Mouse (Mus musculus) hindbrain, postnatal 0 days (tissue): Measurements from ENCODE around the gene Akap14. TPM values are rescaled to one million over a fixed set of nuclear protein-coding genes. Genes with fewer than 3 reads are reported as not detected.
A peak's percentile ranks its signal among the peaks of the same experiment; 100 is the strongest.

Experiments
- ATAC-seq: fragments of 200-750 bp; cut with Nextera tagmentation; 2 replicates; pipeline ENCODE4 v1.8.0; 2017; ENCODE audit warnings: mild to moderate bottlenecking, moderate TSS enrichment, moderate library complexity
- DNase-seq: peaks from one replicate; pipeline ENCODE4 v3.0.0-alpha.2; 2015; ENCODE audit warnings: low spot score
- H3K27ac ChIP-seq: fragments of 300-500 bp; sonication (generic); 2 replicates; pipeline ENCODE4 v1.5.1; 2014; ENCODE audit warnings: mild to moderate bottlenecking
- H3K27me3 ChIP-seq: fragments of 300-500 bp; sonication (generic); 2 replicates; pipeline ENCODE4 v1.6.1; 2014; ENCODE audit warnings: low read length, mixed read lengths; ENCODE audit not compliant: insufficient read depth
- H3K36me3 ChIP-seq: fragments of 300-500 bp; sonication (generic); 2 replicates; pipeline ENCODE4 v1.6.1; 2014; ENCODE audit warnings: low read length, mixed read lengths; ENCODE audit not compliant: insufficient read depth
- H3K4me1 ChIP-seq: fragments of 300-500 bp; sonication (generic); 2 replicates; pipeline ENCODE4 v1.6.1; 2014; ENCODE audit warnings: antibody characterized with exemption, low read length, mixed read lengths; ENCODE audit not compliant: insufficient read depth
- H3K4me2 ChIP-seq: fragments of 300-500 bp; sonication (generic); 2 replicates; pipeline ENCODE4 v1.6.1; 2014; ENCODE audit warnings: low read depth, mild to moderate bottlenecking, low read length, moderate library complexity, mixed read lengths
- H3K4me3 ChIP-seq: fragments of 300-500 bp; sonication (generic); 2 replicates; pipeline ENCODE4 v1.5.1; 2014; ENCODE audit warnings: low read length
- H3K9ac ChIP-seq: fragments of 300-500 bp; sonication (generic); replicated peaks from 2 replicates; pipeline ENCODE4 v1.6.1; 2014; ENCODE audit warnings: mild to moderate bottlenecking, low read length, moderate library complexity, mixed read lengths
- H3K9me3 ChIP-seq: fragments of 300-500 bp; sonication (generic); 2 replicates; pipeline ENCODE4 v1.6.1; 2016; ENCODE audit warnings: low read length, mixed read lengths
- CTCF ChIP-seq: IDR thresholded peaks from 2 replicates; pipeline ENCODE4 v1.5.1; 2016; ENCODE audit warnings: antibody characterized with exemption, control low read depth, low read depth
- WGBS: fragments of 180-500 bp; shearing (Covaris S2); extraction: QIAGEN DNeasy Blood & Tissue Kit; methylation state at CpG from one replicate; pipeline ENCODE4 v1.1.7; 2014; 5-methylcytosine and 5-hydroxymethylcytosine counted together
- polyA plus RNA-seq: library from polyadenylated mRNA; unstranded; fragments of >200 nt; fragmentation: Nextera tagmentation; extraction: Ambion mirVana; gene quantifications from 2 replicates; pipeline ENCODE4 v1.2.1, GENCODE M21; 2015
- total RNA-seq: library from RNA; depleted of rRNA; stranded (reverse); fragments of >200 nt; gene quantifications from 2 replicates; pipeline ENCODE4 v1.2.3, GENCODE M21; 2014; rRNA removed

Akap14 gene
- total and polyA plus RNA-seq, 2 experiments from 2014 or later: 0.23 TPM; not detected in 1

DNA sequence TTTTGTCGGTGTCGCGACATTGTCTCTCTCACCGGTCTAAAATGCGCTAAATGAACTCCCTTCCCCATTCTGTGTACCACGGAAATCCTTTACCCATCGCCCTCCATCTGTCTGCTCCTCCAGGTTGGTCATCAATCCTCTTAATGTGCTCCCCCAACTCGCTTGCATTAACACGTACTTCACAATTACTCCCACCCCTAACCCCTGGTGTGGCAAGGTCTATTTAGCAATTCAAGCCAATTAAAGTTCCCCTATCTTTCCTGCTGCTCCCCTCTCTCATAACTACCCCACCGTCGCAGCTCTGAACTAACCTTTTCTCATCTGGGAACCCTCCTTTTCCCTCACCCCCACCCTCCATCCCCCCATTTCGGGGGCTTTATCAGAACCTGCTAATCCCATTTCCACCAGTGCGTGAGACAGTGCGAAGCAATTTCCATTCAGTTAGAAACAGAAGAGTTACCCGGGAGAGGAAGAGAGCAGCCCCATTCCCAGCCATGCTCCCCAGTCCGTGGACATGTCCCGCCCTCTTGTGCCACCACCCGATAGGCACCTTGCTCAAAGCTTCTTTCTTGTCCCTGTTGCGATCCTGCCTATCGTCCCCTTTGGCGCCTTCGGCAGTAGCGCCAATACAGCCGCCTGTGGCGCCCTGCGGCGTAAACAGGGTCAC, 59.0 kb downstream of the Akap14 start:
- Histone ChIP-seq H3K4me1 (no peaks in the 10 kb centered on the region), H3K4me3 (peak overlapping the region; percentile 52), H3K9ac (peak overlapping the region; percentile 65), H3K27me3 (no peaks in the 10 kb centered on the region), H3K4me2 (peak overlapping the region; percentile 54), H3K27ac (peak overlapping the region; percentile 89), H3K9me3 (no peaks in the 10 kb centered on the region), H3K36me3 (no peaks in the 10 kb centered on the region)
- WGBS: 25% methylated on average over 27 of the region's 27 CpGs
- DNase-seq (no peak), ATAC-seq (peak; percentile 84)
- no peak for TF ChIP-seq CTCF

GRCm38 (mm10) chrX:37103826-37104225, 64.8 kb downstream of the Akap14 start:
- 85% methylated on average over 2 of the region's 2 CpGs for WGBS
- no peak for ATAC-seq

More at GRCm38 (mm10) chrX:37103826-37104225, 64.8 kb downstream of the Akap14 start:
- no peak overlapping the region for H3K27ac ChIP-seq
- H3K9ac ChIP-seq: no peak overlapping the region
- DNase-seq: no peak
- no peaks in the 10 kb centered on the region for H3K27me3 ChIP-seq
- no peak for TF ChIP-seq CTCF
- no peaks in the 10 kb centered on the region for H3K9me3 ChIP-seq
- H3K4me1 ChIP-seq: no peaks in the 10 kb centered on the region
- no peaks in the 10 kb centered on the region for H3K36me3 ChIP-seq
- H3K4me3 ChIP-seq: no peak overlapping the region
- no peak overlapping the region for H3K4me2 ChIP-seq

Other genes starting within 250 kb of the Akap14 start
- 81.3 and 106 TPM in 2 replicates for gene Sept6, start 177.0 kb downstream of the Akap14 start, total RNA-seq
- 55.0 and 59.6 TPM in 2 replicates for gene Sept6, start 177.0 kb downstream of the Akap14 start, polyA plus RNA-seq
- not detected in 2 replicates for gene Sowahd, start 120.0 kb downstream of the Akap14 start, total RNA-seq
- 0.09 TPM in 1 of 2 replicates, not detected in the other for gene Sowahd, start 120.0 kb downstream of the Akap14 start, polyA plus RNA-seq
- 99.1 and 125 TPM in 2 replicates for gene Rpl39, start 83.4 kb downstream of the Akap14 start, total RNA-seq
- gene Rpl39, start 83.4 kb downstream of the Akap14 start, polyA plus RNA-seq: 351 and 371 TPM in 2 replicates
- 6.8 and 7.9 TPM in 2 replicates for gene Upf3b, start 58.5 kb downstream of the Akap14 start, total RNA-seq
- gene Upf3b, start 58.5 kb downstream of the Akap14 start, polyA plus RNA-seq: 22.8 and 25.9 TPM in 2 replicates
- gene Nkap, start 42.0 kb downstream of the Akap14 start, total RNA-seq: 19.1 and 19.9 TPM in 2 replicates
- 21.1 and 21.6 TPM in 2 replicates for gene Nkap, start 42.0 kb downstream of the Akap14 start, polyA plus RNA-seq
- 126 and 135 TPM in 2 replicates for gene Ndufa1, start 22.3 kb upstream of the Akap14 start, total RNA-seq
- 905 and 915 TPM in 2 replicates for gene Ndufa1, start 22.3 kb upstream of the Akap14 start, polyA plus RNA-seq
- 7.3 and 7.6 TPM in 2 replicates for gene Rnf113a1, start 22.4 kb upstream of the Akap14 start, total RNA-seq
- gene Rnf113a1, start 22.4 kb upstream of the Akap14 start, polyA plus RNA-seq: 27.3 and 27.9 TPM in 2 replicates
- gene Gm9, start 42.2 kb upstream of the Akap14 start, total RNA-seq: not detected in 2 replicates
- gene Gm9, start 42.2 kb upstream of the Akap14 start, polyA plus RNA-seq: not detected in 2 replicates
- not detected in 2 replicates for gene Rhox1, start 53.4 kb upstream of the Akap14 start, total RNA-seq
- gene Rhox1, start 53.4 kb upstream of the Akap14 start, polyA plus RNA-seq: not detected in 2 replicates
- not detected in 2 replicates for gene Rhox2a, start 76.1 kb upstream of the Akap14 start, total RNA-seq
- not detected in 2 replicates for gene Rhox2a, start 76.1 kb upstream of the Akap14 start, polyA plus RNA-seq
- gene Rhox3a, start 81.1 kb upstream of the Akap14 start, total RNA-seq: not detected in 2 replicates
- not detected in 2 replicates for gene Rhox3a, start 81.1 kb upstream of the Akap14 start, polyA plus RNA-seq
- gene Rhox4a, start 96.5 kb upstream of the Akap14 start, total RNA-seq: not detected in 2 replicates
- not detected in 2 replicates for gene Rhox4a, start 96.5 kb upstream of the Akap14 start, polyA plus RNA-seq
- gene Rhox3a2, start 211.2 kb upstream of the Akap14 start, total RNA-seq: not detected in 2 replicates
- gene Rhox3a2, start 211.2 kb upstream of the Akap14 start, polyA plus RNA-seq: not detected in 2 replicates
- gene Rhox4a2, start 222.0 kb upstream of the Akap14 start, total RNA-seq: not detected in 2 replicates
- gene Rhox4a2, start 222.0 kb upstream of the Akap14 start, polyA plus RNA-seq: not detected in 2 replicates
- gene Rhox2b, start 243.2 kb upstream of the Akap14 start, total RNA-seq: 0.47 TPM in 1 of 2 replicates, not detected in the other
- gene Rhox2b, start 243.2 kb upstream of the Akap14 start, polyA plus RNA-seq: not detected in 2 replicates